Mouse (Mus musculus): ENCODE measurements around the gene Chchd5. TPM values are rescaled to one million over a fixed set of nuclear protein-coding genes. Genes with fewer than 3 reads are reported as not detected.

The Chchd5 gene
- 2.6 and 44.6 TPM in 2 replicates for polyA plus RNA-seq (2012)

DNA sequence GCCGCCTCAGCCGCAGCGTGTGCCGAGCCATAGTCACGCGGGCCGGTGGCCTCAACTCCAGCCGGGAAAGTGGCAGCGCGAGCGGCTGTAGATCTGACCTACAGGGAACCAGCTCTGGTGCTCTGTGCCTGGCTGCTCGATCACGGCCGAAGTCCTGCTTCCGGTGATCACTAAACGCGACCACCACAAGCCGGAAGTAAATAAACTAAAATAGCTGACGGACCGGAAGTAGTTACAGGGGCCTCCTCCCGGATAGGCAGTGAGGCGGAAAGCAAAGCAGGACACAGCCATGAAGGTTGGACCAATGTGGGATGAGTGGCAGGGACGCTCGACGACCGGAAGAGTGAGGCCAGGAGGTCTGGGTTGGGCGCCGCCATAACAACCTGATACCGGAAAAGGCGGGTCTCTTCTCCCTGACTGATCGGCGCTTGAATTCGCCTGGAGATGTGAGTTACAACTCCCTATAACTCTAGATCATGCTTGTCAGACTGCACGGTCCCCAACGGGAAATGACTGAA lies at the start of gene Chchd5:
Gene Chchd5, plus strand, starts transcription at position 289 of the 518 bp plus-strand sequence.
- TF ChIP-seq GATA1 (IDR thresholded peaks at IDR 0.05; ENCODE audit: low read length): no peak

DNA sequence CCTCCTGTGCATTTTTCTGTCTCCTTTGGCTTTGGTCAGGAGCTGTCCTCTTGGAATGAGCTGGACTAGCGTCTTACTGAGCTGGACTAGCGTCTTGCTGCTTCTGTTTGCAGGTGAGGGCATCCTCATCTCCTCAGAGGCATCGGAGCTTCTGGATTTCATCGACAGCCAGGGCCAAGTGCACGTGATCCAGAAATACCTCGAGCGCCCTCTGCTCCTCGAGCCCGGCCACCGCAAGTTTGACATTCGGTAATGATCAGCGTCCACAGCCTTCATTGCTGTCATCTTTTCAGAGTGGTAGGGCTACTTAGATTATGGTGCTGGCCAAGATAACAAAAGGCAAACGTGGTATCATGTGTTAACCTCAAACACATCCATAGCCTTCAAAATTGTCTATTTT lies 48.4 kb upstream of the Chchd5 start:
- no peak for TF ChIP-seq GATA1 (IDR thresholded peaks at IDR 0.05; ENCODE audit: low read length)

DNA sequence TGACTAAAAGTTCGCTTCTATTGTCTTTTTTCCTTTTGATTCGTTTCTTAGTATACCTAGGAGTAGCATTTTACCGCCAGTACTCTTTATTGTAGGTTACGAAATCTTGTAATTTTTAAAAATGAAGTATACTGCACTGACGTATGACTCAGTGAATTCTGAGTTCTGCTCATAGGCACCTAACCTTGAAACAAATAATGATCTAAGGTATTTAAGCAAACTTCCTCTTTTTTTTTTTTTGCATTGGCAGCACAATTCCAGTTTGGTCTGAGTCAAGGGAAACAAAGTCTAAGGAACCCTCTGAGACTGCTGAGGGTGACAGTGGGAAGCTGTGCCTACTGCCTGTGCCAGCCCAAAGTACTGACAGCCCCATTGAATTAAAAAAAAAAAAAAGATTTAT lies 46.0 kb upstream of the Chchd5 start:
- no peak for TF ChIP-seq GATA1 (IDR thresholded peaks at IDR 0.05; ENCODE audit: low read length)

DNA sequence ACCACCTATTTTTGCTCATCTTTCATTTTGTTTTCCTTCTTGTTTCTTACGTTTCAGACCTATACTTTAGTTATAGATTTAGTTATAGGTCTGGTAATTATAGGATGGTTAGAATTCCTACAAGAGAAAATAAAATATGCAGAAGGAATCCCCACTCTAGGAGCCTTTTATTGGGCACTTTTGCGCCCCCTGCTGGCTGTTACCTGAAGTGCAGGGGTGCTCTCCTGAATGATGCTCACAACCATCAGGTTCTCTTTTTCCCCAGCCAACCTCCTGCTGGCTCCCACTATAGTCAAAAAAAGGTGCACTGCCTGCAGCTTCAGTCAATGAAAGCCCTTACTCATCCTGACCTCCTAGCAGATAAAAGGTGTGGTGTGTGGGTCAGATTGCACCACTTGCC lies 44.5 kb upstream of the Chchd5 start:
- TF ChIP-seq GATA1 (IDR thresholded peaks at IDR 0.05; ENCODE audit: low read length): no peak

DNA sequence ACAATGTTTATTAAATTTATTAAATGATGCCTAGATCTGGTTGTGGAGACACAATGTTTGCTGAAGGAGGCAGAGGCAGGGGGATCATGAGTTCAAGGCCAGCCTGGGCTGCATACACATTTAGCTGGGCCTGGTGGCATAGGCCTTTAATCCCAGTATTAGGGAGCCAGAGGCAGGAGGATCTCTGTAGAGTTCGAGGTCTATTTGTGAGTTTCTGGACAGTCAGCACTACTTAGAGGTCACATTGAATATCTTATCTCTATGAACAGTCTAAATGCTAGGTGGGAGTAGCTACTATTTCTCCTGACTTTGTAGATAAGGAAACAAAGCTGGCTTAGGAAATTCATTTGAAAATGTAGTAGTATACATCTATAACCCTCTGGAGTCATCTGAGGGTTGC lies 42.0 kb upstream of the Chchd5 start:
- TF ChIP-seq GATA1 (IDR thresholded peaks at IDR 0.05; ENCODE audit: low read length): no peak

DNA sequence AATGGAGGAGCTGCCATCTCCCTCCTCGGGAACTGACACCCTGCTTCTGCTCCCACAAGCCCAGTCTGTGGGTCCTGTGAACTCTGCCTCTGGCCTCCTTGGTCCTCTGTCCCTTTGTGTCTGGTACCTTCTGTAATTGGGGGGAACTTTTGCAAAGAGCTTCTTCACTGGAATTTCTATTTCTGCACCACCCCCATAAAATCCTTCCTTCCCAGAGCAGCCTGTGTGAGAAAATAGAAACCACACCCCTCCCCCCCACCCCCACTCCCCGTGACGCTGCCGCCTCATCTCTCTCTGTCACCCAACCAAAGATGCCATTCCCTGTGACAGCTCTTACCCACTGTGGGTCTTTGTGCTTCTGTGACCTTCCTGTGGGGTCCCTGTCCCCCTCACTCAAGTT lies 39.1 kb upstream of the Chchd5 start:
- TF ChIP-seq GATA1 (IDR thresholded peaks at IDR 0.05; ENCODE audit: low read length): no peak

DNA sequence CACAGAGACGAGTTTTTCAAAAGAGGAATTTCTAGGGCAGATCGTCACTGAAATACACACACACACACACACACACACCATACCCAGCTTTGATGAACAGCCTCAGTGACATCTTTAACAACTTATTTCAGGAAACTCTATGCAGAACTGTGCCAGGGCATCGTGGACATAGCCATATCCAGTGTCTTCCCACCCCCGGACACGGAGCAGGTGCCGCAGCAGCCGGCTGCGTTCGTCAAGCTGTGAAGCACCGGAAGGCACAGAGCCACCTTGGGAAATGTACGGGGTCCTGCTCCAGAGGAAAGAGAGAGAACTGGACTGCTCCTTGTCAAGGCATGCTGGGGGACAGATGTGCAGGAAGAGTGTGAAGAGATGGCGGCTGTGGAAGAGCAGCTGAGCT lies 36.7 kb upstream of the Chchd5 start:
- no peak for TF ChIP-seq GATA1 (IDR thresholded peaks at IDR 0.05; ENCODE audit: low read length)

DNA sequence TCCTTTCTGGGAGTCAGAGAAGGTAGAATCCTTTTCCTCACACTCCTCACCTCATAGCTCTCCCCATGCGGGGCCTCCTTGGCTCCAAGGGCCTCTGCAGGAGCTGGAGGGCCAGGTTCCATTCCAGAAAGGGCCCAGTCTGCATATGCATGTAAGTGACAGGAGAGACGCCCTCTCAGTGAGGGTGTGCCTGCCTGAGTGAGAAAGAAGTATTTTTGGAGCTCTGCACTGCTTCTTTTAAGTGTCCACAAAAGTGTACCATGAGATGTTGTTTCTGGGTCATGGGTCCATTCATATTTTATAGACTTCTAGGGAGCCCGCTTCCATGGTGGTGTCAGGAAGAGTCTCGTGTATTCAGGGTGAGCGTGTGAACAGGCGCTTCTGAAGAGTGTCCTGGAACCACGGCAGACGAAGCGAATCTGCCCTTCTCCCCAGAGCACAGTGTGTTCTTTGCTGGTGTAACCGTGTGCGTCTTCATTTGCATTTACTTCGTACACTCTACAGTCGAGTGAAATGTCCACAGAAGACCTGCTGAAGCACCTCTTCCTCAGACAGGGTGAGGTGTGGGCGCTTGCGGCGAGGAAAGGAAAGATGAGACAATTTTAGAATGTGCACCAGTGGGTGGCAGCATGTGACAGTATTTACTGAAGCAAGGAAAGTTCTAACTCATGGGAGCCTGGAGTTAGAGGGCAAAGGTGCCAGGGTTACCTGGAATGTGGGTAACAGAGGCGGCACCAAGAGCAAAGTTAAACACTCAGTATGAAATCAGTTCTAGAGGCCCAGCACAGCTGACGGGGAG lies 35.4 kb upstream of the Chchd5 start:
- TF ChIP-seq GATA1 (IDR thresholded peaks at IDR 0.05; ENCODE audit: low read length): no peak

DNA sequence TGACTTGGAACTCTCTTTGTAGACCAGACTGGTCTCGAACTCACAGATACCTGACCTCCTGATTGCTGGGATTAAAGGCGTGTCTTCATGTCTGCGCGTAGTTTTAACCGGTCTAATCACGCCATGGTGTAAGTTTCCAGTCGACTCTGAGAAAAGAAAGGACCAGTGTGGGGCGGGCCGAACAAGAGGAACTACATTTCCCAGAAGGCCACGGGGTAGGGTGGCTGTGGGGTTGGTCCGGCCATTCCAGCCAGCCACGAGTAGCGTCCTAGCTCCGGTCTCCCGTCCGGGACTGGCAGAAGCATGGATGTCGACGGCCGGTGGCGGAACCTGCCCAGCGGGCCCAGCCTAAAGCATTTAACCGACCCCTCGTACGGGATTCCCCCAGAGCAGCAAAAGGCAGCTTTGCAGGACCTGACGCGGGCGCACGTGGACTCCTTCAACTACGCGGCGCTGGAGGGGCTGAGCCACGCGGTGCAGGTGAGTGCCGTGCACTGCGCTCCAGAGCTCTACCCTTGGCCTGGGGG lies 28.7 kb upstream of the Chchd5 start, which contains the start of gene Polr1b:
Gene Polr1b, plus strand, starts transcription at position 212 of the 527 bp plus-strand sequence.
- TF ChIP-seq GATA1 (IDR thresholded peaks at IDR 0.05; ENCODE audit: low read length): no peak

DNA sequence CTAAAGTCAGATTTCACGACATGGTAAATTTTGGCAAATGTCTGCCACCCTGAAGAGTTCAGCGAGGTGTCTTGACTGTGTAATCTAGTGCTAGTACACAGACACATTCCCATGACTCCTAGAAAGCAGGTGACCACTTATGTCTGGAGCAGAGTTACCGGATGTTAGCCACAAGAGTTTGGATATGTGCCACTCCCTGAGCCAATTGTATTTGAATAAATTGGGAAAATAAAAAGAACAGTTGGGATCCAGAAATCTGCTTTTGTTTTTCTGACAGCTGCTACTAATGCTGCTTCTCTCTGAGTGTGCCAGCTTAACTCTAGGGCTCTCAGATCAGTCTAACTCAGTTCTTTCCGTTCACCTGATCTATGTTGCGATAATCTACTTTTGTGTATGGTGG lies 16.6 kb upstream of the Chchd5 start:
- no peak for TF ChIP-seq GATA1 (IDR thresholded peaks at IDR 0.05; ENCODE audit: low read length)

DNA sequence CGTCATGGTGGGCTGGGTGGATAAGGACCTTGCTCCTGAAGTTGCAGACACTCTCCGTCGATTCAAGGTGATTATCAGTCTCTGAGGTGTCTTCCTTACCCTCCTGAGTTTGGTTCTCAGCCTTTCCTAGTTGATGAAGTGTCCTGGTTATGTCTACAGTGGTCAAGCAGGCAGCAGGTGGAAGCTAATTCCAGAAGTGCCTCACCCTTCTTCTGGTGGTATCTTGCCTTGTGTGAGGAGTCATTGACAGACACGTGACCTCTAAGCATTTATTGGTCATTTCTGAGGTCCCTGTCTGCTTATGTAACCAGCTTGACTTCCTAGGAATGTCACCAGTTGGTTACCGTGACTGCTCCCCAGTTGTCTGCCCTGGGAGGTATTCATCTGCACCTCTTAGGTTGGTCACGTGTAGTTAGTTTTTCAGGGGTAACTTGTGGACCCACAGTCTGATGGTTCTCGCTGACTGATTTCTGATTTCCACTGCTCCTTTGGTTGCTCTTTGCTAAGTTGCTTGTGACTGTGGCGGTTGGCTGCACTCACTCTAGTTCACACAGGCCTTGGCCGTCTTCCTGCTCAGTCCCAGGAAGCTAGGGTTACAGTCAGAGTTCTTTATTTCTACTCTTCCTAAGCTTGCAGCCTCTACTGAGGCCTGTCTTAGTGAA lies 13.7 kb upstream of the Chchd5 start:
- TF ChIP-seq GATA1 (IDR thresholded peaks at IDR 0.05; ENCODE audit: low read length): no peak

DNA sequence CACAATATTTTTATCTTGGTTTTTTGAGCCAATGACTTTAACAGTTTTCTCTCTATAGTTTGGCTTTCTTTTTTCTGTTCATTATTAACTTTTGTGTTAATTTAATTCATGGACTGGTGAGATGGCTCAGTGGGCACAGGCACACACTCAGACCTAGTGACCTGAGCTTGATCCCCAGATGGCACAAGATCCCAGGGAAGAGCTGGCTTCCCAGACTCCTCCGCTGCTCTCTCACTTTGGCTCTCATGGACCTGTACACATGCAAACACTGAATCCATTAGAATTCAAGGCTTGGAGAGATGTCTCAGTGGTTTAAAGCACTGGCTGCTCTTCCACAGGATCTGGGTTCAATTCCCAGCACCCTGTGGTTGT lies 13.1 kb upstream of the Chchd5 start:
- TF ChIP-seq GATA1 (IDR thresholded peaks at IDR 0.05; ENCODE audit: low read length): no peak

DNA sequence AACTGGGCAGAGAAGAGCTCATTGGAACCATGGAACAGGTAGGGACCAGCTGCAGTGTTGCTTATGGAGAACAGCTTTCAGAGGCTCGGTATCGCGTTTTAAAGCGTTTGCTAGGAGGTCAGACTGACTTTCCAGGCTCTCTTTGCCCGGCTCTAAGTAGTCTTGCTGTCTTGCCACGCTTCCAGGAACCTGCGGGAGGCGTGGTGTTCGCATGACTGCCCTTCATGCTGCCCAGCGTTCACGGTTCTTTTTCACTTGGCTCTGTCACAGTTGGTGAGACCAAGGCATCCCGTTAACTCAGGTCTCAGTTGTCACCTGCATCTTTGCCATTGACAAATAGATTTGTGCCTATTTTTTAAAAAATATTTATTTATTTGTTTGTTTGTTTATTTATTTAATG lies 11.4 kb upstream of the Chchd5 start:
- no peak for TF ChIP-seq GATA1 (IDR thresholded peaks at IDR 0.05; ENCODE audit: low read length)

DNA sequence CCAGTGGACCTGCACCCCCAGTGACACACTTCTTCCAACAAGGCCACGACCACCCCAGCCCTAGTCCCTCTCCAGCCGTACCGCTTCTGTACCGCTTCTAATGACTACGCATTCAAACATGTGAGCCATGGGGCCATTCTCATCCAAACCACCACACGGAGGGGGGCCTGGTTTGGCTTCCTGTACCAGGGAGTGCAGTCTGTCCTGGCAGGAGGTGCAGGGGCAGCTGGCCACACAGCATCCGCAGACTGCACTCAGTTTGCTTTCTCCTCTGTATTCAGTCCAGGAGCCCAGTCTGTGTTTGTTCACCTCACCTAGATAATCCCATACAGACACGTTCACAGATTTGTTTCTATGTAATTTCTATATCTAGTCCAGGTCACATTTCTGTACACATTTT lies 7.5 kb upstream of the Chchd5 start:
- no peak for TF ChIP-seq GATA1 (IDR thresholded peaks at IDR 0.05; ENCODE audit: low read length)

DNA sequence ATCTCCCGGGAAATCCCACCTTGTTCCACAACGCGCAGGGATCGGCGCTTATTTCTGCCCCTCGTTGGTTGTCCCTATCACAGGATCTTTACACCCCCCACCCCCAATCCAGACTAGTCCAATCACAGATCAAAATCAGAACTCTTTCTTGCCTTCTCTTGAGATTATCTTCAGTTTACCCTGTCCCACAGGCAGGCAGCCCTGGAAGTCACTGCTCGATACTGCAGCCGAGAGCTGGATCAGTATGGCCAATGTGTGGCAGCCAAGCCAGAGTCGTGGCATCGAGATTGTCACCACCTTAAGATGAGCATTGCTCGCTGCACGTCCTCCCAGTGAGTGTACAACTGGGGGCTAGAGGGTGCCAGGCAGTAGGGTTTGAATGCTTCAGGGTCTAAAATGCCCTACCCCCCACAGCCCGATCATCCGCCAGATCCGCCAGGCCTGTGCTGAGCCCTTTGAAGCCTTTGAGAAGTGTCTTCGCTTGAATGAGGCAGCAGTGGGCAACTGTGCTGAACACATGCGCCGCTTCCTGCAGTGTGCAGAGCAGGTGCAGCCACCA lies 566 bp downstream of the Chchd5 start:
- TF ChIP-seq GATA1 (IDR thresholded peaks at IDR 0.05; ENCODE audit: low read length): no peak

DNA sequence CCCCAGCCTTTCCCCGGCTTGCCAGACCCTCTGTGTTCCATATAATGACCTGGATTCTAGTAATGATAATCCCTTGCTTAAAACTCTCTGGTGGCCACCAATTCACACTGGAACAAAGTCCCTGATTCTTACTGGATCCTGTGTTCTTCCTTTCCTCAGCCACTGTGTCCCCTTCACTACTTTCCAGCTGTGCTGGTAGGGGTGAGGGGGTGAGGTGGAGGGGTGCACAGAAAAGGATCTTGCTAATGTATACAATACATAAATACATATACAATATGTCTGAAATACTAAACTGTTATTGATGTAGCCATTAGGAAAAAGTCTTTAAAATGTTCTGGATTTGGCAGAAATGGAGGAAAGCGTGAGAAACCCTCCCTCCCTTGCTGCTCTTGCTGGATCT lies 1.3 kb downstream of the Chchd5 start:
- no peak for TF ChIP-seq GATA1 (IDR thresholded peaks at IDR 0.05; ENCODE audit: low read length)

Measured in G1E-ER4 (cell line).